Mouse (Mus musculus) erythroblast, embryonic 14.5 days (primary cell): ENCODE measurements around the gene Klhdc4.

Experiments
- GATA1 ChIP-seq: IDR thresholded peaks from 2 replicates; pipeline ENCODE4 v1.6.1; 2012; ENCODE audit warnings: low read length, inconsistent platforms, mixed read lengths
- TAL1 ChIP-seq: IDR thresholded peaks from 3 replicates; pipeline ENCODE4 v1.6.1; 2012; ENCODE audit warnings: low read length, inconsistent platforms, mixed read lengths

- TF ChIP-seq TAL1 (no peak), GATA1 (no peak)
These were observed 11.1 kb downstream of the Klhdc4 start for GRCm38 (mm10) chr8:121818226-121818625.
